Mouse (Mus musculus): ENCODE results near the gene Tgfb1i1.

Tgfb1i1 gene

DNA sequence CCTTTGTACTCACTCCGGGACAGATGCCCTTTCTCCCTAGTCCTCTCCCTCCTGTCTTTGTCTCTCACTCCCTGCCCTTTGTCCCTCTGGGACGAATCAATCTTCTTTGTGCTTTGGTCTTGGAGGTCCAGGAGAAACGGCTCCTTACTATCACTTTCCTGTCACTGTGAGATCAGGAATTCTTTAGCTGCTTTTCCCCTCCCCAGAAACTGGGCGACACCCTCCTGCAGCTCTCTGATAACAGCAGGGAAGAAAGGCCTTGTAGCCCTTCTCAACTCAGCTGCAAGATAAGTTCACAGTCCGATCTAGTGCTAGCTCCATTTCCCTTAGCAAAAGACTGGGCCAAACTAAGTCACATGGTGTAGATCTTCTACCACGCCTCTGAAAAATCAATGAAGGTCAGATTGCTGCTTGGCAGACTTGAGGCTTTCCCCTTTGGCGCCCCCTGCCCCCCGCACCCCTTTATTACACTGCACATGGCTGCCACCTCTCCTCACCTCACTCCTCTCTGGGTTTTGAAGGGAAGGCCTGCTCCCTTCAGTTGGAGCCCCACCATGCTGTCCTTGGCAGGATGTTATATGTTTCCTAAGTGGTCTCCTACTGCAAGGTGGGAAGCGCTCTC is 42.4 kb downstream of the Tgfb1i1 start:
- peak; percentile 55 to 70 for DNase-seq (ENCODE audit: low spot score in 2 of 2)

DNA sequence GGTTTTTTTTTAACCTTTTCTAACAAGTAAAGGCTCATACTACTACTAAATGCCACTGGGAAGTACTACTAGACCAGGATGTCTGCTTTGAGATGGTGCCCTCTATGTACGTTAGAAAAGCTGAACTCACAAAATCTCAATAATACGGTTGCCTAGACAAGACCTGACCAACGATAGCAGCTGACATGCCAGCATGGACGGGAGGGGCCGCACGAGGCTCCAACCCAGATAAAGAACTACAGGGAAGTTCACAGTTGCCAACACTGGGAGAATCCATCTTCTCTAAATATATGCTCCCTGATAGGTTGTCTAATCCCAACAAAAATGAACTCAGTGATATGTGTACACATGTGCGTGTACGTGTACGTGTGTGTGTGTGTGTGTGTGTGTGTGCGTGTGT is 48.2 kb downstream of the Tgfb1i1 start:
- DNase-seq (ENCODE audit: low spot score in 2 of 2), result peak in 1 of 2 experiments; percentile 20

DNA sequence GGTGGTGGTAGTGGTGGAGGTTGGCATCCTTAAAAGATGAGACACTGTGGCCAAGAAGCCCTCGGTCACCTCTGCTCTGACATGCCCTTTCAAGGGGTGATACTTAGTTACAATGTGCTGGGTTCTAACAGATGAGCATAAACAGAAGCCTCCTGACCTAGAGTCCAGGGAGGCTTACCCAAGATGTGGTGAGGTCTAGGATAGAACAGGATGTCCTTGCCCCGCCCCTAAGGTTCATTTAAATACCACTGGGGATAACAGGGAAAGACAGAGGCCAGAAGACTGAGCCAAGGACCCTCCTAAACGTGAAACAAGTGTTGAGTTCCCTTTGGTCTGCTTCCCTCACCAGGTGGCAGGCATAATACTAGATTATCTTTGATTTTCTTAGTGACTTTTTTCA is 49.9 kb downstream of the Tgfb1i1 start:
- peak in 1 of 2 experiments; percentile 21 for DNase-seq (ENCODE audit: low spot score in 2 of 2)

DNA sequence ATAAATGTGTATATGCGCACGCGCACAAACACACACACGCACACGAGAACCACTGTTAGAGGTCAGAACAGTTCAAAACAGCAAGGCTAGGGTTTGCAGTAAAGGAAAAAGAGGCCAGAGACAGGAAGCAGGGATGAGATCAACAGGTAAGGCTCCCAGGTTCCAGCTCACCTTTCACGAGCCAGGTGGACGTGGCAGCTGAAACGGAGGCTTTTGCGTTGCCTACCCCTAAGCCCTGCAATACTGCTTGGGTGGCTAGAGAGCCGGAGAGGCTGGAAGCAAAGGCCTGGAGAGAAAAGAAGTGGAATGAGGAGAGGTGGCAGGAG is 50.6 kb downstream of the Tgfb1i1 start:
- DNase-seq (ENCODE audit: low spot score in 2 of 2), result no peak

DNA sequence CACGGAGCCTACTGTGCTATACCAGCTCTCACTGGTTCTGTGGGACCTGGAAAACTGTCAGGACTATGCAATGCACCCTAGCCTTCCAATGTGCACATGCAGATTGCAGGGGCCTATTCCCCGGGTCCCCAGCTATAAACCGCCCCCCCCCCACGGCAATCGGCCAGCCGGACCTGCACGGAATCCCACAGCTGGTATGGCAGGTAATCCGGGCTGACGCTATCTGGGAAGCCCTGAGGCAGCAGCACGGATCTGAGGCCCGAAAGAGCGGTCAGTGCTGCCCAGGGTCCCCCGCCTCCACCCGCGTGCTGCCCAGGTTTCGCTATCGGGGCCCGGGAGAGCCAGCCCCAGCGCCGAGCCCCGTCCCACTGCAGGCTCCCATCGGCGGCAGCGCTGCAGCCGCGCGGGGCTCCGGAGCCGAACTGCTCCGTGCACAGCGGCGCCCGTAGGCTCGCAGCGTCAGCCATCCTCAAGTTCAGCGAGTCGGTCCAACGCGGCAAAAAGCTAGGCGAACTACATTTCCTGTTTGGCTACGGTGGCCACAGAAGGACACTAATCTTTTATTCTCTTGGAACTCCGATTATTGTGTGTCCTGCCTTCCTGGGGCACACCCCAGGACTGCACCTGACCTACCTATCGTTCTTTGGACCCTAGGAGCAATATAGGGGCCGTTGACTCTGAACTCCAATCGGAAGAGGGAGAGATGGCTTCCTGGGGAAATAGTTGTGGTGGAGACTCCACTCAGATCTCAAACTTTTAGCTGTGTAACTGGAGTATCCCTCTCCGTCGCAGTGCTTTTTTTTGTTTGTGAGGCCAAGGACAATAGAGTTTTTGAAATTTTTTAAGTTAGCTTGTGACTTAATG is 51.2 kb downstream of the Tgfb1i1 start, which contains the start of gene BC017158:
TSS of gene BC017158 (minus strand) at position 554 of the 864 bp plus-strand sequence.
- DNase-seq (ENCODE audit: low spot score in 2 of 2), result peak; percentile 68 to 78

DNA sequence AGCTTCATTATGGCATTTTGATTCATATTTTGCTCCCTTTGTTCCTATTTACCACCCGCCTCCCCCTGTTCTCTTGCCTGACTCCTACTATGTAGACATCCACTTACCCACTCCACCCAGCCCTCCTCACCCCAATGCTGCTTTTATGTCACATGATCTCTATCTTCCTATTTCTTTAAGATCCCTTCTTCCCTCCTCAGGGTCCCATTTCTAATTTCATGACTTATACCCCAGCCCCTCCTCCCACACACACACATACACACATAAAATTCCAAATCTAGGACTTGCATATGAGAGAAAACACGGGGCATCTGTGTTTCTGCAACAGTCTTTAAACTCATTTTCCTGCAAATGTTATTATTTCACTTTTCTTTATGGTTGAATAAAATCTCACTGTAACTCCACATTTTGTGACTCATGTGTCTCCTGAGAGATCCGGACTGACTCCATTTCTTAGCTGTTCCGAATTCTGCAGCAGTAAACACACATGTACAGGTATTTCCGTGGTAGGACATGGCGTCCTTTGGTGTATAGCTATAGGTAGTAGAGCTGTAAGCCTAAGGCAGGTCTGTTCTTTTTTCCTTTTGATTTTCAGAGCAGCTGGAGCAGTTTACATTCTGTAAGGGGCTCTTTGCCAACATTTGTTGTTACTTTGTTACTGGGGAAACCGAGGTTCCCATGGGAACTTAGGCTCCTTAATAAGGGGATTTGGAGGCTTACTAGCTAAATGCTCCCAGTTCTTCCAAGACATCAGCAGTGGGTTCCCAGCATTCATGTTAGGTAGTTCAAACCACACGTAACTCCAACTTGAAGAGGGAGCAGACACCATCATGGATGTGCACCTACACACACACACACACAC is 52.1 kb downstream of the Tgfb1i1 start:
- DNase-seq (ENCODE audit: low spot score in 2 of 2), result no peak

DNA sequence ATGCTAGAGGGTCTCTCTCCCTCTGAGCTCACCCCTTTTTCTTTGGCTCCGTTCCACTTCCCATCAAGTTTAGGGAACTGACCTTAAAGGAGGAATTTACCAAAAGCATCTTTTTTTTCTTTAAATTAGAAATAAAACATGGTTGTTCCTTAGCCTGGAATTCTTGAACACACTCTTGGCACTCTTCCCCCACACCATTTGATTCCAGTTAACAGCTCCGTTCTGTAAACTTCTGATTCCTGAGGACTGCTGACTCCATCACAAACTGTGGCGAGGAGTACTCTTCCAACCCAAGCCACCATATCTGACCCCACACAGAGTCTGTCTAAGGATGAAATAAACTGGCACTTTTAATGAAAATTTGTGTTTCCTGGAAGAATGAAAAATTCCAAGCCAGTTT is 54.3 kb downstream of the Tgfb1i1 start:
- no peak for DNase-seq (ENCODE audit: low spot score in 2 of 2)

DNA sequence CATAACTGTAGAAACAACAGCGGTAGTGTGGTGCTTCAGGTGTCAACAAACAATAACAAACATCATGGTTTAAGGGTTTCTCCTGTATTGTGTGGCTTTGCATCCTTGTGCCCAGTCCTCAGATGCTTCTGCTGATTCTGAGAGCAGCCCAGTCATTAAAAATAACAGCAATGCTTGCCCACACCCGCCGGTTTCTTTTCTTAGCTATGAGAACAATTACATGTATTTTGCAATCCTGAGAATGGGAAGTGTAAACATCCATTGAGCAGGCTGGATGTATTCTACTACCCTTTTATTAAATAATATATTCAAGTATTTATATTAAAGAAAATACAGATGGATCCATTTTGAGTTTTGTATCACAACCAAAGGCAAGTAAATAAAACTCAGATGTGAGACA is 55.5 kb downstream of the Tgfb1i1 start:
- no peak for DNase-seq (ENCODE audit: low spot score in 2 of 2)

DNA sequence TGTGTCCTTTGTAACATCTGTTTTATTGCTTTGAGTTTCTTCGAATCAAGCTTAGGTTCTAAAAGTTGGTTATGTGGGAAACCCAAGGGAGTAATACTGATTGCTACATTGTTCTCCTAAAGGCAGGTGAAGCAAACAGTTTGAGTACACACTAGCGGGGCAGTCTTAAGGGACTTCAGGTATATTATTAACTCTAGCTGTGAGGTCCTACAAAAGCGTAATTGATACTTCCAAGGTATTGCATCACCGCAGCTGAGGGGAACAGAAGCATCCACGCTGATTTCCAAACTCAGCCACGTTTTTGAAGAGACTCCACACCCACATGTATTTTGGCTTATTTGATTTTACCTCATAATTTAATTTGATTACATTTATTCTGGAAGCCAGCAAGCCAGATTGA is 57.6 kb downstream of the Tgfb1i1 start:
- DNase-seq (ENCODE audit: low spot score in 2 of 2), result no peak

DNA sequence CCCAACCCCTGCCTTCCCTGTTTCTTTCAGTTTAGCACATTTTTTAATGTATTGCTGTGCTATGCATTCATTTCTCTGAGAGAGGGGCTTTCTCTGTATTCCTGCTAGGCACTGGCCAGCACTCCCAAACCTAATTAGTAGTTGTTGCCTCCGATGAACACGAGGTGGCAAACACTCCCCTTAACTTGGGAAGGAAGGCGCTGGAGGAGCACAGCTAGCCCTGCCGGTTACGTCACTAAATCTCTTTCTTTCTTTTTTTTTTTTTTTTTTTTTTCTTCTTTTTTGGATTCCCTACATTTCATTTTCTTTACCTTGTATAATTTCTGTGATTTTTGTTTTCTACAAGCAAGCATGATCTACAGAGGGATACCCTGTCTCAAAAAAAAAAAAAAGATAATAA is 58.3 kb downstream of the Tgfb1i1 start:
- DNase-seq (ENCODE audit: low spot score in 2 of 2), result peak in 1 of 2 experiments; percentile 19

All from spleen, postnatal 36 days (tissue).